Mouse (Mus musculus) telencephalon, adult 2 months (tissue): Measurements from ENCODE around the gene 1600014C10Rik.

Source experiments
- DNase-seq: peaks from one replicate; pipeline ENCODE4 v3.0.0-alpha.2; 2011; ENCODE audit warnings: low read depth, low spot score

1600014C10Rik gene

GRCm38 (mm10) chr7:38183709-38184417, 846 bp downstream of the 1600014C10Rik start:
- peak; percentile 83 for DNase-seq

- DNase-seq: no peak
Observed at GRCm38 (mm10) chr7:38184418-38184745, 1.4 kb downstream of the 1600014C10Rik start.

- no peak for DNase-seq
Observed at GRCm38 (mm10) chr7:38184786-38185185, 1.8 kb downstream of the 1600014C10Rik start.

DNA sequence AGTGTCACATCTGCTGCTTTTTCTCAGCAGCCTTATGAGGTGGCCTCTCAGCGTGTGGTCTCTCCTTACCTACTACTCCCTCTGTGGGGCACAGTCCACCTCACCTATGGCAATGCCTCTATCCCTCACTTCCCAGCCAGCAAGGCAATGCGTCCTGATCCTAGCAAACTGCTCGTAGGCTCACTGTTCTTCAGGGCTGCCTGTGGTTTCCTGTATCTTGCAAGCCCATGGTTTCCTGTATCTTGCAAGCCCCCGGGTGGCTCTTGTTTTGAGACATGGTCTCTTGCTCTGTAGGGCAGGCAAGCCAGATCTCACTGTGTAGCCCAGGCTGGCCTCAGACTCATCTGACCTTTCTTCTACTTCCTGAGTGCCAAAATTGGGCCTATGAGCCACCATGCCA, 3.8 kb downstream of the 1600014C10Rik start:
- DNase-seq: no peak

DNA sequence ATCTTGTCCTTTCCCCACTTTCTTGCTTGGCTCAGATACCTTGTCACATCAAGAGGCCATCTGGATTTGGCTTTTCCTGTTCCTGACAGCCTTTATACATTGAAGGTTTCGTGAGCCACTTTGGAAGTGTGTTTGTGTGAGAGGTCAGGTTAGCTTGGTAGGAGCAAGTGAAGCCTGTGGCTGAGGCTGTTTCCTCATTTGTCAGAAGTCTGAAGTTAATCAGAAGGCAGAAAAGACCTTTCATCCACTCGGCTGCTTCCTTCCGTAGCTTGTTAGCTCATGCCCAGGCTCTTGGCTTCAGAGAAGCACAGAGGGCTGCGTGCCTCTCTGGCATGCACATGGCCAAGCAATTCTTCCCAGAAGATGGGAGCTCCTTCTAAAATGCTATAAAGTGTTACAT, 4.8 kb downstream of the 1600014C10Rik start:
- DNase-seq: no peak

DNA sequence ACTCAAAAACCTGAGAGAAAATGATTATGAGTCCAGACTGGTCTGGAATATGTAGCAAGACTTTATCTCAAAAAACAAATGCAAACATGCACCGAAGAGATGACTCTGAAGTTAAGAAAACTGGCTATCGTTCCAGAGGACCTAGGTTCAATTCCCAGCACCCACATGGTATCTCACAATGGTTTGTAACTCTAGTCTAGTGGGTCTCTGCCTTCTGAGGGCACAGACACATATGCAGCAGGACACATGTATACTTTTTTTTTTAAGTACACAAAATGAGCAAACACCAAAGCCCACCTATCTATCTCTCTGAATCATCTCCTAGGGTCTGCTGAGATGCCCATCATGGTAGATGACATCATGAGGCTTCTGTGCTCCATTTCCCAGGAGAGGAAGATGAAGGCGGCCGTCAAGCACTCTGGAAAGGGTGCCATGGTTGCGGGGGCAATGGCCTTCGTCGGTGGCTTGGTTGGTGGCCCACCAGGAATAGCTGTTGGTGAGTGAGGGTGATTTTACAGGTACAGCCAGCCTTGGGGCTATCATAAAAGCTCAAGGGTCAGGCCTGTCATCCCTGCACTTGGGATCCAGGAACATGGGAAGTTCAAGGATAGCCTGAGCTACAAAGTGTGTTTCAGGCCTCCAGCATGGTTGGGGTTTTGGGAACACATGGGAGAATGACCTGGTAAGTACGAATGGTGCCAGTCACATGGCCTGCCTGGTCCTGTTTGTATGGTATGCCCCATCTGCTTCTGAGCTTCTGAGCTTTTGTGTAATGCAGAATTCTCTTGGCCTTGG, 5.5 kb downstream of the 1600014C10Rik start:
- no peak for DNase-seq

DNA sequence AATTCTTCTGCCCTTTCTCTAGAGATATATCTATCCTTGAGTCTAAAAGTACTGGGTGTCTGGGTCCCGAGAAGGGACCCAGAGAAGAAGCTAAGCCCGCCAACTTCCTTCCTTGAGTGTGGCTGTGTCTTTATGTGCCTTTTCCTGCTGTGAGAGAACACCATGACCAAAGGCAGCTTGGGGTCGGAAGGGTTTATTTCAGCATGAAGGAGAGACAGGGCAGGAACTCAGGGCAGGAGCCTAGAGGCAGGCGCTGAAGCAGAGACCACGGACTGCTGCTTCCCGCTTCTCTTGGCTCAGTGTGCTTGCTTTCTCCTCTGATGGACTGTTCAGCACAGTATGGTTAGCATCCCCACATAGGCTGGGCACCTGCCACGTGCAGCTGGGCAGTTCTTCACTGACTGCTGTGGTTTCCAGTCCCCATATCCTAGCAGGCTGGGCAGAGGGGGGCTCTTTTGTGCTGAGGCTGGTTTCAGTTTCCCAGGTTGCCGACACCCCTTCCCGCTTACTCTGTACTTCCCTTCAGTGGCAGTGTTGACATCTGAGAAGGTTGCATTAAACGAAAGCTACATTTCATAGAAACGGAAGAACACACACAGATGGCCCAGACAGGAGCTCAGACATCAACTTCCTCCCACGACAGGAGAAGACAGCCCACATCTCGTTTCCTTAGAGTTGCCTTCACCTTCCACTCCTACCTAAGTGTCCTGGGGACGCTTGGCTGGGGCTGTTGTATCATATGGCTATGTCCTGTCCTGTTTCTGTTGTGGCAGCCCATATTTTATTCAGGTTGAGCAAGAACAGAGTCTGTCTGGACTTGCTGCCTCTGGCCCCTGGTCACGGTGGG, 6.3 kb downstream of the 1600014C10Rik start:
- no peak for DNase-seq

DNA sequence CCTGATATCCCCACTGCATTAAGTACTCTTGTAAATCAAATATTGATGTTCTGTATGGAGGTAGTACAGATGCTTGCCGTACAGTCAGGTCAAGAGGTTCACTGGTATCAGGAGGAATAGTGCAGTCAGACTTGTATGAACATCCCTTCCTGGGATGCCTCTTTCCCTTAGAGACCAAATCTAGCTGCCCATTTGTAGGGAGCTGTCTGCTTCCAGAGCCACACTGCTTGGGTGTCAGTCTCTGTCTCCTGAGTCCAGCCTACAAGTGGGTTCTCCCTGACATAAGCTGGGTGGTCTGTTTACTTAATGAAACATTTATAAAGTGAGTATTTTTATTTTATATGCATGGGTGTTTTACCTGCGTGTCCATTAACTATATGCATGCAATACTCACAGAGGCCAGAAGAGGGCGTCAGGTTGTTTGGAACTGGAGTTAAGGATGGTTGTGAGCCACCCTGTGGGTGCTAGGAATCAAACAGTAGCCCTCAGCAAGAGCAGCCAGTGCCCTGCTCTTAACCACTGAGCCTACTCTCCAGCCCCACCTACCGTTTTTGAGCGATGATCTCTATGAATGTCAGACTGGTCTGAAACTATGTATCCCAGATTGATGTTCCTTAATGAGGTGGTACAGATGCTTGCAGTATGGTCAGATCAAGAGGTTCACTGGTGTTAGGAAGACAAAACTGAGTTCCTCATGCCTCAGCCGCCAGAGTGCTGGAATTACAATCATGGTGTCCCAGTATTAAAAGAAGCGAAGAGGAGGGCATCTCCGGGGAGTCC, 7.2 kb downstream of the 1600014C10Rik start:
- DNase-seq: no peak

DNA sequence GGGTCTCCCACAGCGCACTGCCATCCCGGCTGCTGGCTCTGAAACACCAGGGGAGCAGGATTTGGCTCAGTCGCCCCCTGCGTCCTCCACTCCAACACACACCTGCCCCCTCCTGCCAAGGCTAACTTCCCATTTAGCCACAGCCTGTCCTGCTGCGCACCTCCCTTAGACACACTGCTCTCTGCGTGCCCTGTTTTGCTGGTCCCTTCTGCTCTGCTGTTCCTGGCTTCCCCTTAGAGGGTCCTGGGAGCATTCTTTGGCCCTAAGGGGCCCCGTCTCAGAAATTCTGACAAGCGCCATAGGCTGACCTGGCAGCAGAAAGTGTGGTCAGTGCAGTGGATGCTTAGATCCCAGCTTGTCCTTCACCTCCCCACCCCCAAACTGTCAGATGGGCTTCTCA, 8.1 kb downstream of the 1600014C10Rik start:
- DNase-seq: no peak

- DNase-seq: no peak
Observed at GRCm38 (mm10) chr7:38191571-38191970, 8.6 kb downstream of the 1600014C10Rik start.

DNA sequence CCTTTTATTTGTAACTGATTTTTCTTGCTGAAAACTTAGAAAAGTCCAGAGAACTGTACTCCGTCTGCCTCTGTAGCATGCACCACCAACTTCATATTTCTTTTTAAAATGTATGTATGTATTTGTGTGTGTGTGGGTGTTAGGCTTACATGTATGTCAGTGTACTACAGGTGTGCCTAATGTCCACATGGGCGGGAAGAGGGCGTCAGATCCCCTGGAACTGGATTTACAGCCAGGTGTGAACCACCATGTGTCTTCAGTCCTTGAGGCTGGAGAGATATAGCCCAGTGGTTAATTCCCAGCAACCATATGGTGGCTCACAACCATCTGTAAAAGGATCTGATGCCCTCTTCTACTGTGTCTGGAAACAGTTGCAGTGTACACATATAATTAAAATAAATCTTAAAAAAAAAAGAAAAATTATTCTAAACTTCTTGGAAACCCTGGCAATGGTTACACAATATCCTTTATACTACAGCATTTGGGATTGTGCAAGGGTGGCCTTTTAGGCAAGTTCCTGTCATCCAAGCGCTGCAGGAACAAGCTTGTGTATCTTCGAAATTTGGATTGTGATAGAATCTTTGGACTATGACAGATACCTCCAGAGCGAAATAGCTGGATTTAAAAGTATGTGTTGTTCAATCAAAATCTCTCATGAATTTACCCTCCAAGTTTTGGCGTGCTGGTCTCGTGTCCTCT, 17.0 kb downstream of the 1600014C10Rik start:
- no peak for DNase-seq

GRCm38 (mm10) chr7:38200606-38201289, 17.7 kb downstream of the 1600014C10Rik start:
- peak; percentile 72 for DNase-seq

- DNase-seq: no peak
Observed at GRCm38 (mm10) chr7:38201290-38201658, 18.3 kb downstream of the 1600014C10Rik start.

DNA sequence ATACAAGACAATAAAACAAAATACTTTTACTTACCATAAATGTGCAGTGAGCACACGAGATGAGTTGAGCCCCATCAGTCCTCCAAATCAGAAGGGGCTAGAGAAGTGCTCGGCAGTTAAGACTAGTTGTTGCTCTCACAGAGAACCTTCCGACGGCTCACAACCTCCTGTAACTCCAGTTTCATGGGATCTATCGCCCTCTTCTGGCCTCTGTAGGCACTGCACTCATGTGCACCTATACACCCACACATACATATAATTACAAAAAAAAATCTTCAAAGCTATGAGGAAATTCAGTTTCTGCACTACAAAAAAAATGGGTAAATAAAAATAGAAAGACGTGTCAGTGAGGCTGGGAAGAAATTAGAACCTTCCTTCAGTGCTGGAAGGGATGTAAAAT, 21.3 kb downstream of the 1600014C10Rik start:
- DNase-seq: no peak

DNA sequence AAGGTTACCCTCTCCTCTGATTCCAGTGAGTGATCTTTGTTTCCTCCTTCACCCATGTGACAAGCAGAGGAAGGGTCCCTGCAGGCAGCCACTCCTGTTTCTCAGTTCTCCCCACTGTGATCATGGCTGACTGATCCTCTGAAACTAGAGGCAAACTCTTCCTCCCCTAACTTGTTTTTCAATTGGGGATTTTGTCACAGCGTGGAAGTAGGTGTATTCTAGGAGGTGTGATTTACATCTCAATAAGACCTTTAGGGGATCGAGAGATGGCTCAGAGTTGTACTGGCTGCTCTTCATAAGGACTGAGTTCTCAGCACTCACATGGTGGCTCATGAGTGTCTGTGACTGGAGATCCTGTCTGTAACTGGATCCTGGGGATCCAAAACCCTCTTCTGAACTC, 22.8 kb downstream of the 1600014C10Rik start:
- no peak for DNase-seq

DNA sequence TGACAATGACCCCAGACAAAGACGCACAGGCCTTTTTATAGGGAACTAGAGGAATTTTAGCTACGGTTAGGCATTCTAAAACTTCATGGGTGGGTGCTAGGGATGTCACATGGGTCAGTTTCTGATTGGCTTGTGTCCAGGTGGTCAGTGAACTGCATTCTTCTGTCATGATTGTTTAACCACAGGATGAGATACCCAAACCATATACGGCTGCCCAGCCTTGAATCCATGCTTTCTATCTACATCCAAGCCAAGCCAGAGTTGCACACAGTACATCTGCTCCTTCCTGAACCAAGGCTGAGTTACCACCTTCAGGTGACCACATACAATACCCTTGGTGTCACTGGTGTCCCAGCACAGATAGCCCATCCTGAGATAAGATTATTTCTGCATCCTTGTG, 23.5 kb downstream of the 1600014C10Rik start:
- no peak for DNase-seq

- no peak for DNase-seq
Observed at GRCm38 (mm10) chr7:38208969-38209368, 26.0 kb downstream of the 1600014C10Rik start.

GRCm38 (mm10) chr7:38209478-38210152, 26.6 kb downstream of the 1600014C10Rik start:
- DNase-seq: no peak

- DNase-seq: no peak
Observed at GRCm38 (mm10) chr7:38212651-38213062, 29.6 kb downstream of the 1600014C10Rik start.
